Mouse (Mus musculus) megakaryocyte progenitor cell, adult 5-6 weeks (primary cell): ENCODE results near the gene Efna1. TPM values are rescaled to one million over a fixed set of nuclear protein-coding genes. Genes with fewer than 3 reads are reported as not detected.

Experiments used
- ATAC-seq: replicated peaks from 2 replicates; pipeline ENCODE4 v1.8.0; 2016; ENCODE audit warnings: mild to moderate bottlenecking, moderate TSS enrichment, inconsistent platforms; ENCODE audit not compliant: poor library complexity
- total RNA-seq, 2 experiments: library from RNA; stranded (forward) in 1 of 2; stranded (reverse) in 1 of 2; fragments of 157-497, 149-512 nt in 1 of 2; fragments of 200-1000 nt in 1 of 2; gene quantifications; 2 replicates each; pipeline versions ENCODE4 v1.2.3 to v1.2.4; 2015 to 2017

Gene Efna1
- total RNA-seq, 2 experiments from 2014 or later = 0.62 TPM; not detected in 1

- no peak for ATAC-seq
These were observed 35.8 kb downstream of the Efna1 start for GRCm38 (mm10) chr3:89244982-89245687.

- peak; percentile 24; the same call in 1 of the 2 replicates for ATAC-seq
These were observed 36.6 kb downstream of the Efna1 start for GRCm38 (mm10) chr3:89244158-89244981.

GRCm38 (mm10) chr3:89243609-89244008 is 37.3 kb downstream of the Efna1 start:
- ATAC-seq = peak; percentile 72

GRCm38 (mm10) chr3:89242331-89242895 is 38.5 kb downstream of the Efna1 start:
- ATAC-seq = peak; percentile 46

GRCm38 (mm10) chr3:89238494-89238893 is 42.4 kb downstream of the Efna1 start:
- ATAC-seq = no peak

- ATAC-seq = no peak
These were observed 43.3 kb downstream of the Efna1 start for GRCm38 (mm10) chr3:89237682-89238081.

GRCm38 (mm10) chr3:89236516-89236915 is 44.4 kb downstream of the Efna1 start:
- no peak for ATAC-seq

GRCm38 (mm10) chr3:89233562-89234110 is 47.3 kb downstream of the Efna1 start:
- peak; percentile 73 for ATAC-seq

- ATAC-seq = no peak
These were observed 48.3 kb downstream of the Efna1 start for GRCm38 (mm10) chr3:89232614-89233013.

GRCm38 (mm10) chr3:89231772-89232275 is 49.1 kb downstream of the Efna1 start:
- ATAC-seq = no peak

GRCm38 (mm10) chr3:89231345-89231744 is 49.6 kb downstream of the Efna1 start:
- no peak for ATAC-seq

GRCm38 (mm10) chr3:89230561-89230960 is 50.4 kb downstream of the Efna1 start:
- ATAC-seq = no peak

GRCm38 (mm10) chr3:89229276-89229675 is 51.7 kb downstream of the Efna1 start:
- ATAC-seq = no peak

- no peak for ATAC-seq
These were observed 52.1 kb downstream of the Efna1 start, which contains the start of gene Muc1 for GRCm38 (mm10) chr3:89228836-89229235. Muc1 (plus strand) TSS chr3:89229057.

GRCm38 (mm10) chr3:89228180-89228549 is 52.8 kb downstream of the Efna1 start:
- peak; percentile 85 for ATAC-seq

- ATAC-seq = peak; percentile 68
These were observed 53.4 kb downstream of the Efna1 start for GRCm38 (mm10) chr3:89227307-89228179.

GRCm38 (mm10) chr3:89226900-89227299 is 54.0 kb downstream of the Efna1 start, which contains the start of gene Mtx1:
Mtx1 (minus strand) TSS chr3:89227088.
- ATAC-seq = no peak

- no peak for ATAC-seq
These were observed 54.6 kb downstream of the Efna1 start for GRCm38 (mm10) chr3:89226361-89226760.

- no peak for ATAC-seq
These were observed 55.0 kb downstream of the Efna1 start for GRCm38 (mm10) chr3:89225918-89226317.

GRCm38 (mm10) chr3:89225321-89225815 is 55.6 kb downstream of the Efna1 start:
- no peak for ATAC-seq
